Mouse (Mus musculus) activated CD4-positive, CD25-positive, alpha-beta regulatory T cell, adult 4 months (primary cell): ENCODE data around the gene Vmn1r125. TPM values are rescaled to one million over a fixed set of nuclear protein-coding genes. Genes with fewer than 3 reads are reported as not detected.
"Not testable (repeated sequence)": the region's sequence is repeated elsewhere in the genome, so short reads cannot be mapped to it uniquely, and the experiment has no call there.

Experiments used
- ATAC-seq: one replicate; pipeline ENCODE4 v1.8.0; 2017
- polyA plus RNA-seq, 2 experiments: library from polyadenylated mRNA; unstranded; fragments of 100-300 nt; shearing (Covaris generic); gene quantifications; one replicate each; pipeline ENCODE4 v1.2.1; 2017

Gene Vmn1r125
- not detected for polyA plus RNA-seq

GRCm38 (mm10) chr7:21271879-21272278 lies at the start of gene Vmn1r125:
Vmn1r125 (plus strand) TSS chr7:21272179.
- ATAC-seq: not testable (repeated sequence)

- not testable (repeated sequence) for ATAC-seq
These were observed 11.5 kb upstream of the Vmn1r125 start, which contains the start of gene Vmn1r124 for GRCm38 (mm10) chr7:21260517-21260916. Vmn1r124 (minus strand) TSS chr7:21260617.

GRCm38 (mm10) chr7:21301367-21301766 lies 29.4 kb downstream of the Vmn1r125 start, which contains the start of gene Vmn1r126:
Vmn1r126 (minus strand) TSS chr7:21301467.
- ATAC-seq: not testable (repeated sequence)

- ATAC-seq: not testable (repeated sequence)
These were observed 47.8 kb downstream of the Vmn1r125 start, which contains the start of gene Vmn1r127 for GRCm38 (mm10) chr7:21319761-21320160. Vmn1r127 (minus strand) TSS chr7:21319861.

Other genes with a start within 250 kb of the Vmn1r125 start
- gene Vmn1r120, start 218.4 kb upstream of the Vmn1r125 start, polyA plus RNA-seq: not detected
- gene Vmn1r121, start 173.7 kb upstream of the Vmn1r125 start, polyA plus RNA-seq: not detected
- not detected for gene Vmn1r122, start 138.1 kb upstream of the Vmn1r125 start, polyA plus RNA-seq
- not detected for gene Vmn1r123, start 110.0 kb upstream of the Vmn1r125 start, polyA plus RNA-seq
- gene Gm5157, start 81.8 kb upstream of the Vmn1r125 start, polyA plus RNA-seq: not detected
- gene Vmn1r124, start 11.6 kb upstream of the Vmn1r125 start, polyA plus RNA-seq: not detected
- not detected for gene Vmn1r126, start 29.3 kb downstream of the Vmn1r125 start, polyA plus RNA-seq
- not detected for gene Vmn1r127, start 47.7 kb downstream of the Vmn1r125 start, polyA plus RNA-seq
- not detected for gene Vmn1r128, start 77.2 kb downstream of the Vmn1r125 start, polyA plus RNA-seq
- not detected for gene Vmn1r129, start 89.1 kb downstream of the Vmn1r125 start, polyA plus RNA-seq
- gene Gm6882, start 160.6 kb downstream of the Vmn1r125 start, polyA plus RNA-seq: under 1 TPM in 1 of 2 experiments, not detected in 1; 0.62 TPM
- not detected for gene Vmn1r130, start 239.6 kb downstream of the Vmn1r125 start, polyA plus RNA-seq